In genomic region chr8:119224547-119224946, GRCm38 (mm10) we compare ENCODE assay signal across 9 mouse cellular contexts.
DNase-seq lines count a peak whose midpoint lies in the region; ATAC-seq and TF ChIP-seq lines count a peak whose summit lies in the region.
"Had no signal": no experiment of that assay in that cellular context is flagged by ENCODE, and none has a peak within 500 bp of the region (broad histone marks: within the 10 kb centered on the region; RNA-seq: fewer than 3 reads in every experiment).

No protein-coding gene starts in this region.

- no peaks in the 10 kb centered on the region for H3K4me1 ChIP-seq in intestine, postnatal 0 days (replicated peaks; ENCODE audit: control insufficient read depth, insufficient read depth, low read length)
- H3K4me1 ChIP-seq in intestine, embryonic 15.5 days (replicated peaks) = no peaks in the 10 kb centered on the region
- peaks cover 3% of the 10 kb centered on the region; the same call in 1 of the 2 replicates for H3K4me1 ChIP-seq in E14TG2a.4 (replicated peaks; ENCODE audit: low read depth, low read length)

- no peak overlapping the region for H3K4me3 ChIP-seq in intestine, postnatal 0 days (ENCODE audit: low read depth, low read length)
- no peak overlapping the region for H3K4me3 ChIP-seq in intestine, embryonic 15.5 days (replicated peaks)
- H3K4me3 ChIP-seq in E14TG2a.4 (replicated peaks; ENCODE audit: low read length) = no peak overlapping the region

- H3K9ac ChIP-seq in intestine, postnatal 0 days (ENCODE audit: low read depth, low read length) = no peak overlapping the region
- no peak overlapping the region for H3K9ac ChIP-seq in intestine, embryonic 15.5 days

- H3K27me3 ChIP-seq in intestine, postnatal 0 days (replicated peaks; ENCODE audit: control insufficient read depth, insufficient read depth, low read length) = no peaks in the 10 kb centered on the region
- H3K27me3 ChIP-seq in intestine, embryonic 15.5 days (replicated peaks) = no peaks in the 10 kb centered on the region
- no peaks in the 10 kb centered on the region for H3K27me3 ChIP-seq in E14TG2a.4 (ENCODE audit: insufficient read depth, low read length)

- H3K4me2 ChIP-seq in intestine, postnatal 0 days (replicated peaks; ENCODE audit: low read depth) = no peak overlapping the region
- H3K4me2 ChIP-seq in intestine, embryonic 15.5 days (replicated peaks) = no peak overlapping the region

- 3% methylated on average over 1 of the region's 1 CpGs for WGBS in intestine, postnatal 0 days
- 7% methylated on average over 1 of the region's 1 CpGs for WGBS in intestine, embryonic 15.5 days

- TF ChIP-seq CTCF in intestine, postnatal 0 days (IDR thresholded peaks at IDR 0.05; ENCODE audit: low read depth) = peak; percentile 73
- peak; percentile 73 for TF ChIP-seq CTCF in E14TG2a.4 (conservative IDR thresholded peaks at IDR 0.05; ENCODE audit: low read length)

- no peaks in the 10 kb centered on the region for H3K36me3 ChIP-seq in intestine, postnatal 0 days (ENCODE audit: control insufficient read depth, insufficient read depth)
- no peaks in the 10 kb centered on the region for H3K36me3 ChIP-seq in intestine, embryonic 15.5 days
- H3K36me3 ChIP-seq in E14TG2a.4 (ENCODE audit: insufficient read depth, low read length) = no peaks in the 10 kb centered on the region

- DNase-seq in 3134 (ENCODE audit: extremely low read depth, insufficient read length, low spot score) = peak; percentile 3
- DNase-seq in c-Kit-positive CD71-positive TER-119-negative erythroid progenitor cells, embryonic 14.5 days (ENCODE audit: low read depth) = peak; percentile 6
- DNase-seq in heart, postnatal 4 days = peak; percentile 72
- peak; percentile 68 for DNase-seq in naive thymus-derived CD4-positive, alpha-beta T cell, adult 2 months (ENCODE audit: low read depth)

- ATAC-seq in intestine, postnatal 0 days = no peak
- ATAC-seq in intestine, embryonic 15.5 days = no peak
- ATAC-seq in erythroblast, adult 5-6 weeks (replicated peaks; ENCODE audit: low FRiP score, poor library complexity, severe bottlenecking) = no peak

- H3K9me3 ChIP-seq in intestine, postnatal 0 days (ENCODE audit: control insufficient read depth) = no peaks in the 10 kb centered on the region
- H3K9me3 ChIP-seq in intestine, embryonic 15.5 days = no peaks in the 10 kb centered on the region
- peaks cover 15% of the 10 kb centered on the region; the same call in 1 of the 2 replicates for H3K9me3 ChIP-seq in E14TG2a.4 (ENCODE audit: low read length)

- no peak overlapping the region for H3K27ac ChIP-seq in intestine, postnatal 0 days (ENCODE audit: low read depth, low read length)
- H3K27ac ChIP-seq in intestine, embryonic 15.5 days = no peak overlapping the region
- H3K27ac ChIP-seq: macrophage had no signal

Comparison
In these comparisons a context has a peak if more than half of its experiments do, and no peak if none do; other contexts are left out.
1. DNase-seq: peak in every context shown above with its lines; median percentile 72 in heart, postnatal 4 days; 68 in naive thymus-derived CD4-positive, alpha-beta T cell, adult 2 months; 6 in c-Kit-positive CD71-positive TER-119-negative erythroid progenitor cells, embryonic 14.5 days; 3 in 3134.